Mouse (Mus musculus) left cerebral cortex, postnatal 14 days (tissue): ENCODE data around the gene Armcx6. TPM values are rescaled to one million over a fixed set of nuclear protein-coding genes. Genes with fewer than 3 reads are reported as not detected.
"Not testable (repeated sequence)": the region's sequence is repeated elsewhere in the genome, so short reads cannot be mapped to it uniquely, and the experiment has no call there.

Experiments
- DNase-seq, 2 experiments: peaks; one replicate each; pipeline ENCODE4 v3.0.0; 2021 to 2022; ENCODE audit warnings: low spot score in 2 of 2, mixed read lengths in 1 of 2
- intact Hi-C: fragments of 180-260 bp; cut with DNase I; formaldehyde crosslinking; loops from one replicate; pipeline ENCODE4 v1.15.1; 2025
- long read RNA-seq, 2 experiments: library from polyadenylated mRNA; stranded (forward); transcript quantifications; one replicate each; pipeline ENCODE4 v2.0.0; 2021
- total RNA-seq, 2 experiments: library from RNA; stranded (reverse); gene quantifications; 2 replicates each; pipeline ENCODE4 v1.2.3; 2021

Armcx6 gene
- total RNA-seq = 1 to 10 TPM; 4.2 to 4.9 TPM
- long read RNA-seq, experiment 1, partial matches to known transcripts = 0 of 1 reads
- long read RNA-seq, experiment 1, other reads (novel, unspliced or antisense) = 0 of 1 reads
- long read RNA-seq, experiment 2, partial matches to known transcripts = 0 of 3 reads
- long read RNA-seq, experiment 2, other reads (novel, unspliced or antisense) = 1 of 3 reads

GRCm38 (mm10) chrX:134750764-134751592 lies at the start of gene Armcx6:
Armcx6 (minus strand) TSS chrX:134751417.
- intact Hi-C loops = loop anchor here (5.0 kb wide), 1 partner anchor 166 kb away; no protein-coding TSS in a partner anchor
- DNase-seq = peak; percentile 43 to 70

GRCm38 (mm10) chrX:134787728-134788127 lies 36.5 kb upstream of the Armcx6 start:
- no peak for DNase-seq
- intact Hi-C loops = no loop called here

- DNase-seq = not testable (repeated sequence)
These were observed 12.4 kb upstream of the Armcx6 start for GRCm38 (mm10) chrX:134763428-134764198.

GRCm38 (mm10) chrX:134757293-134757995 lies 6.2 kb upstream of the Armcx6 start:
- DNase-seq = no peak
- intact Hi-C loops = loop anchor here (5.0 kb wide), 1 partner anchor 150 kb away; no protein-coding TSS in a partner anchor

More at GRCm38 (mm10) chrX:134763428-134764198, 12.4 kb upstream of the Armcx6 start:
- intact Hi-C loops = not testable (repeated sequence)

- DNase-seq = peak; percentile 58 to 63
- intact Hi-C loops = loop anchor here (5.0 kb wide), 1 partner anchor 151 kb away; no protein-coding TSS in a partner anchor
These were observed 5.4 kb upstream of the Armcx6 start, which contains the start of gene Armcx3 for GRCm38 (mm10) chrX:134756434-134757292. Armcx3 (plus strand) TSS chrX:134756595.

GRCm38 (mm10) chrX:134752584-134752983 lies 1.4 kb upstream of the Armcx6 start:
- intact Hi-C loops = loop anchor here (5.0 kb wide), 1 partner anchor 165 kb away; no protein-coding TSS in a partner anchor
- DNase-seq = no peak

GRCm38 (mm10) chrX:134751910-134752309 lies 693 bp upstream of the Armcx6 start:
- DNase-seq = no peak
- intact Hi-C loops = loop anchor here (5.0 kb wide), 1 partner anchor 165 kb away; no protein-coding TSS in a partner anchor

- DNase-seq = peak; percentile 51 to 57
- intact Hi-C loops = no loop called here
These were observed 4.8 kb downstream of the Armcx6 start for GRCm38 (mm10) chrX:134746459-134746858.

GRCm38 (mm10) chrX:134741862-134742261 lies 9.4 kb downstream of the Armcx6 start:
- intact Hi-C loops = loop anchor here (5.0 kb wide), 1 partner anchor 165 kb away; no protein-coding TSS in a partner anchor
- no peak for DNase-seq

- intact Hi-C loops = loop anchor here (5.0 kb wide), 1 partner anchor 178 kb away; no protein-coding TSS in a partner anchor
- DNase-seq = no peak
These were observed 12.1 kb downstream of the Armcx6 start for GRCm38 (mm10) chrX:134739160-134739559.

- no peak for DNase-seq
- intact Hi-C loops = loop anchor here (5.0 kb wide), 1 partner anchor 180 kb away; no protein-coding TSS in a partner anchor
These were observed 13.4 kb downstream of the Armcx6 start for GRCm38 (mm10) chrX:134737796-134738195.

GRCm38 (mm10) chrX:134729778-134730177 lies 21.4 kb downstream of the Armcx6 start:
- DNase-seq = peak in 1 of 2 experiments; percentile 16
- intact Hi-C loops = no loop called here

- DNase-seq, intact Hi-C loops: not testable (repeated sequence)
These were observed 27.5 kb downstream of the Armcx6 start for GRCm38 (mm10) chrX:134723762-134724161.

GRCm38 (mm10) chrX:134718524-134718923 lies 32.7 kb downstream of the Armcx6 start:
- intact Hi-C loops = loop anchor here (5.0 kb wide), 1 partner anchor 106 kb away; no protein-coding TSS in a partner anchor
- DNase-seq = peak; percentile 53 to 66

GRCm38 (mm10) chrX:134717752-134718308 lies 33.4 kb downstream of the Armcx6 start, which contains the start of gene Armcx1:
Armcx1 (plus strand) TSS chrX:134717963.
- intact Hi-C loops = loop anchor here (5.0 kb wide), 1 partner anchor 106 kb away; no protein-coding TSS in a partner anchor
- peak; percentile 66 to 69 for DNase-seq

GRCm38 (mm10) chrX:134716863-134717262 lies 34.4 kb downstream of the Armcx6 start:
- intact Hi-C loops = loop anchor here (5.0 kb wide), 1 partner anchor 105 kb away; no protein-coding TSS in a partner anchor
- no peak for DNase-seq
